Comparison of ENCODE assay signal across 23 mouse cellular contexts in the genomic region with DNA sequence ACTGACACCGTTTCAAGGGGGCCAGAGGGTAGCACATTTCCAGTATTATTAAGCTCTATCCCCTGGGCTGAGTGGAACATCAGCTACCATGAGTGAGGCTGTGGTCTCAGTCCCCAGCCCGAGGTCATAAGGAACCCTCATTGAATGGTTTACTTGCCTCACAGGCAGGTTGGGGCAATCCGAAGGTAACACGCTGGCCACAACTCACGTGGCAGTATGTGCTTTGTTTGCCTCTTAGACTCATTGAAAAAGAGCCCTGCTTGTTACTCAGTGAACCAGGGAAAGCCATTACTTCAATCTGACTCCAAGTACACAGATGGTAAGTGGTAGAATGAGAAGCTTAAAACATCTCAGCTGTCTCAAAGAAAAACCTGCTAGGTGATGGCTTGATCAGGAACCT.
"Had no signal": no experiment of that assay in that cellular context is flagged by ENCODE, and none has a peak within 500 bp of the region (broad histone marks: within the 10 kb centered on the region; RNA-seq: fewer than 3 reads in every experiment).

No protein-coding gene starts in this region.

- H3K9ac ChIP-seq: forebrain, postnatal 0 days; heart, embryonic 13.5 days; heart, embryonic 15.5 days; hindbrain, embryonic 13.5 days; hindbrain, embryonic 15.5 days; limb, embryonic 12.5 days; limb, embryonic 15.5 days; liver, embryonic 12.5 days; liver, embryonic 14.5 days had no signal

- DNase-seq: forebrain, postnatal 0 days; gastrocnemius, postnatal 10 days; gastrocnemius, postnatal 25 days; heart, adult 11 months; heart, adult 2 months; heart, postnatal 14 days; heart, postnatal 36 days; layer of hippocampus, adult 9-11 months; layer of hippocampus, postnatal 36 days; left cerebral cortex, postnatal 4 days; lung, adult 18-20 months had no signal

- ATAC-seq: forebrain, postnatal 0 days; hindbrain, postnatal 0 days; intestine, embryonic 16.5 days; liver, embryonic 12.5 days had no signal

- H3K36me3 ChIP-seq: heart, embryonic 13.5 days; heart, embryonic 15.5 days; hindbrain, embryonic 13.5 days; hindbrain, embryonic 15.5 days; limb, embryonic 12.5 days; limb, embryonic 15.5 days; liver, embryonic 12.5 days had no signal

- H3K4me1 ChIP-seq: limb, embryonic 15.5 days; liver, embryonic 12.5 days had no signal

- H3K4me2 ChIP-seq: heart, embryonic 11.5 days; heart, embryonic 13.5 days; heart, embryonic 15.5 days; hindbrain, embryonic 13.5 days; hindbrain, embryonic 15.5 days; limb, embryonic 12.5 days; limb, embryonic 15.5 days; liver, embryonic 12.5 days had no signal

- H3K27me3 ChIP-seq: heart, embryonic 13.5 days; heart, embryonic 15.5 days; hindbrain, embryonic 13.5 days; hindbrain, embryonic 15.5 days; limb, embryonic 12.5 days; limb, embryonic 15.5 days; liver, embryonic 12.5 days had no signal

- H3K27ac ChIP-seq: heart, adult 2 months; heart, embryonic 13.5 days; heart, embryonic 15.5 days; hindbrain, embryonic 13.5 days; hindbrain, embryonic 15.5 days; hindbrain, postnatal 0 days; kidney, postnatal 0 days; limb, embryonic 12.5 days; limb, embryonic 15.5 days; liver, embryonic 12.5 days; liver, embryonic 14.5 days had no signal

- H3K9me3 ChIP-seq: heart, embryonic 13.5 days; heart, embryonic 15.5 days; hindbrain, embryonic 13.5 days; hindbrain, embryonic 15.5 days; limb, embryonic 12.5 days; limb, embryonic 15.5 days; liver, embryonic 12.5 days had no signal

- H3K4me3 ChIP-seq: heart, adult 2 months; heart, embryonic 13.5 days; heart, embryonic 15.5 days; hindbrain, embryonic 13.5 days; hindbrain, embryonic 15.5 days; limb, embryonic 12.5 days; limb, embryonic 15.5 days; liver, embryonic 12.5 days had no signal
